Mouse (Mus musculus) stomach, postnatal 0 days (tissue): ENCODE results near the gene Satb1.

ENCODE experiments used
- CTCF ChIP-seq: IDR thresholded peaks from 2 replicates; pipeline ENCODE4 v1.5.1; 2016; ENCODE audit warnings: antibody characterized with exemption, low read depth, mild to moderate bottlenecking, moderate library complexity
- EP300 ChIP-seq: optimal IDR thresholded peaks from 2 replicates; pipeline ENCODE3; 2016; ENCODE audit warnings: antibody characterized with exemption

GRCm38 (mm10) chr17:51775070-51775881 is 57.8 kb downstream of the Satb1 start:
- TF ChIP-seq EP300 = no peak
- TF ChIP-seq CTCF = no peak
